Mouse (Mus musculus) lung, adult 2 months (tissue): ENCODE measurements around the gene Dnajb1. TPM values are rescaled to one million over a fixed set of nuclear protein-coding genes. Genes with fewer than 3 reads are reported as not detected.
"Not testable (repeated sequence)": the region's sequence is repeated elsewhere in the genome, so short reads cannot be mapped to it uniquely, and the experiment has no call there.

ENCODE experiments used
- DNase-seq: peaks from one replicate; pipeline ENCODE4 v3.0.0; 2022
- H3K4me1 ChIP-seq: fragments of 200-500 bp; 2 replicates; pipeline ENCODE4 v1.6.1; 2011; ENCODE audit warnings: low read length; ENCODE audit not compliant: control insufficient read depth, insufficient read depth
- H3K4me3 ChIP-seq: fragments of 200-500 bp; replicated peaks from 2 replicates; pipeline ENCODE3; 2011; ENCODE audit warnings: low read depth, mild to moderate bottlenecking, control low read depth, low read length; ENCODE audit errors: extremely low read depth
- CTCF ChIP-seq: fragments of 200-500 bp; IDR thresholded peaks from 2 replicates; pipeline ENCODE4 v1.5.1; 2011; ENCODE audit warnings: mild to moderate bottlenecking, low read length, control low read depth; ENCODE audit not compliant: insufficient read depth
- POLR2A ChIP-seq: fragments of 200-500 bp; IDR thresholded peaks from 2 replicates; pipeline ENCODE4 v1.6.1; 2011; ENCODE audit warnings: low read depth, mild to moderate bottlenecking, control low read depth, low read length, borderline replicate concordance; ENCODE audit errors: extremely low read depth
- WGBS: fragments of 180-500 bp; shearing (Covaris S2); methylation state at CpG from one replicate; pipeline ENCODE4 v1.1.7; 2018; 5-methylcytosine and 5-hydroxymethylcytosine counted together
- polyA plus RNA-seq: library from polyadenylated mRNA; depleted of rRNA; stranded (reverse); fragments of >200 nt; gene quantifications from 2 replicates; pipeline ENCODE4 v1.2.3, GENCODE M21; 2012

The Dnajb1 gene
- polyA plus RNA-seq, 1 experiment, result 23.5 TPM

- Histone ChIP-seq H3K4me1 (peaks cover 5% of the 10 kb centered on the region; the same call in 1 of the 2 replicates), H3K4me3 (no peak overlapping the region)
- WGBS, result 81% methylated on average over 15 of the region's 15 CpGs
- TF ChIP-seq POLR2A, result no peak
- no peak for TF ChIP-seq CTCF
- DNase-seq, result no peak
Observed at GRCm38 (mm10) chr8:83570272-83571000, 37.6 kb upstream of the Dnajb1 start.

DNA sequence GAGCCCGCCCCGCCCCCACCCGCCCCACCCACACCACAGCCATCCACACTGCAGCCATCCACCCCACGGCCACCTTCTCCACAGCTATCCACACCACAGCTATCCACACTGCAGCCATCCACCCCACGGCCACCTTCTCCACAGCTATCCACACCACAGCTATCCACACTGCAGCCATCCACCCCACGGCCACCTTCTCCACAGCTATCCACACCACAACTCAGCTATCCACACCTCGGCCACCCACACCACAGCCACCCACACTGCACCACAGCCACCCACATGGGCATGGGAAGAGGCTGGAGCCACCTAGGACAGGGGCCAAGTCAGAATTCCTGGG is 37.0 kb upstream of the Dnajb1 start:
- H3K4me1 ChIP-seq, DNase-seq, H3K4me3 ChIP-seq: not testable (repeated sequence)
- WGBS, result 91% methylated on average over 7 of the region's 7 CpGs

DNA sequence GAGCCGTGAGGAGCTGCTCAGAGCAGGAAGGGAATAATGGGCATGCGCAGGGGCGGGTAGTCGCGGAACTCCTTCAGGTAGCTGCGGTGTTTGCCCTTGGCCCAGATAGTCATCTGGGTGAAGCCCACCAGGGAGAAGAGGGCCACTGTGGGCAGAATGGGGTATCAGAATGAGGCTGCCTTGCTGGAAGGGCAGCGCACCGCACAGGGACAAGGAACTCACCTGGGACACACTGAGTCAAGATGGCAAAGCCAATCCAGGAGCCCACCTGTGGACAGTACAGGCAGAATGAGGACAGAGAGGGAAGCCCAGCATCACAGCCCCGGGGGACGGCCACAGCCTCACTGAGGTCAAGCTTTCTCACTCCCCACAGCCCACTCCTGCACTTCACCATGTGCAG is 36.2 kb upstream of the Dnajb1 start:
- no peak for DNase-seq
- Histone ChIP-seq H3K4me1 (peaks cover 5% of the 10 kb centered on the region; the same call in 1 of the 2 replicates), H3K4me3 (no peak overlapping the region)
- 92% methylated on average over 10 of the region's 10 CpGs for WGBS
- no peak for TF ChIP-seq POLR2A
- TF ChIP-seq CTCF, result no peak

DNA sequence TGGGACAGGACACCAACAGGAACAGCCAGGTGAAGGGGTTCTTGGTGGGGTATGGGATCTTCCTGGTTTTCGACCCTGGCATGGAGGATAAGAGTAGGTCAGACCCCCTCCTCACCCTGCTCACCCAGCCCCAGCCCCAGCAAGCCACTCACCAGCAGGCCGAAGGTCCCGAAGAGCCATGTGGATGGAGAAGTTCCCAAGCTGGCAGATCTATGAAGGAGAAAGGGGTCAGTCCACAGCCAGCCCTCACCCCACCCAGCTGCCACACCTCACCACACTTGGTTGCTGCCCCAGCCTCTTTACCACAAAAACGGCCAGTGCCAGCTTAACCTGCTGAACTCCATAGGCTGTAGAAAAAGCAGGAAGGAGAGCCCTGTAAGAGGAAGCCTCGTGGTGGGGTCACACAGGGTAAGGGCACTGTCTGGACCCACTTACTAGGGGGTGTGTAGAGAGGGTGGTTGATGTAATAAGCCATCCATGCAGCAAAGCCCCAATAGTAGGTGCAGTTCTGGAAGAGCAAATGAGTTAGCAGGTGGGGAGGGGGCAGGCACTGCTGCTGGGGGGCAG is 35.7 kb upstream of the Dnajb1 start:
- DNase-seq, result no peak
- TF ChIP-seq POLR2A (no peak), CTCF (no peak)
- Histone ChIP-seq H3K4me3 (no peak overlapping the region), H3K4me1 (peaks cover 8% of the 10 kb centered on the region; the same call in 1 of the 2 replicates)
- 76% methylated on average over 5 of the region's 5 CpGs for WGBS

DNA sequence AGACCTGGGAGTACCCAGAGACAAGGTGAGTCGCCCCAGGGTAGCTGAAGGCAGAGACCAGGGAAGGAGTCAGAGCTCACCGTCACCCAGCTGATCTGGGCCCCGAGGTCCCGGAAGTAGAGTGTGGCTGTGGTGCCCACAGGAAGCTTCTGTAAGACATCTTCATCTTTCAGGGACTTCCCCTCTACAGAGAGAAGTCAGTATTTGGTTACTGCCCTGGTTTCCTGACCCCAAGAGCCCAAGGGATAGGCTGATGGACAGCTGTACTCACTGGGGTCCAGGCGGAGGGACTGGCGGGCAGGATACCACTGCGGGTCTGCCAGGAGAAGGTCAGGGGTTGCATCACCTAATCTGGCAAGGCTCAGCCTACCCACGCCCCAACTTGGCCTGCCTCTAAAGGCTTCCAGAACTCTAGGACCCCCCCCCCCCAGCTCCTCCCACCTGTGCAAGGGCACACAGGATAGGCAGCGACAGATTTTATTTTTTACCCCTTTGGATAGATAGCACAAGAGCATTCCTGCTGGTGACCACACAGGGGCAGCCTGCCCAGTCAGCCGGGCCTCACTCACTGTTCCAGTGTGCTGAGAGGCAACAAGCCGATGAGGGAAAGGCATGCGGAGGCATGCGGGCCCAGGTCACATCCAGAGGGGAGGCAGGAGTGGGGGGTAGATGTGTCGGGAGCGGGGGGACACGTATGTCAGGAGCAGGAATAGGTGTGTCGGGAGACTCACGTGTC is 34.7 kb upstream of the Dnajb1 start:
- TF ChIP-seq CTCF (no peak), POLR2A (no peak)
- no peak for DNase-seq
- 68% methylated on average over 18 of the region's 18 CpGs for WGBS
- Histone ChIP-seq H3K4me3 (peak overlapping the region; percentile 13), H3K4me1 (peaks cover 3% of the 10 kb centered on the region; the same call in 1 of the 2 replicates)

DNA sequence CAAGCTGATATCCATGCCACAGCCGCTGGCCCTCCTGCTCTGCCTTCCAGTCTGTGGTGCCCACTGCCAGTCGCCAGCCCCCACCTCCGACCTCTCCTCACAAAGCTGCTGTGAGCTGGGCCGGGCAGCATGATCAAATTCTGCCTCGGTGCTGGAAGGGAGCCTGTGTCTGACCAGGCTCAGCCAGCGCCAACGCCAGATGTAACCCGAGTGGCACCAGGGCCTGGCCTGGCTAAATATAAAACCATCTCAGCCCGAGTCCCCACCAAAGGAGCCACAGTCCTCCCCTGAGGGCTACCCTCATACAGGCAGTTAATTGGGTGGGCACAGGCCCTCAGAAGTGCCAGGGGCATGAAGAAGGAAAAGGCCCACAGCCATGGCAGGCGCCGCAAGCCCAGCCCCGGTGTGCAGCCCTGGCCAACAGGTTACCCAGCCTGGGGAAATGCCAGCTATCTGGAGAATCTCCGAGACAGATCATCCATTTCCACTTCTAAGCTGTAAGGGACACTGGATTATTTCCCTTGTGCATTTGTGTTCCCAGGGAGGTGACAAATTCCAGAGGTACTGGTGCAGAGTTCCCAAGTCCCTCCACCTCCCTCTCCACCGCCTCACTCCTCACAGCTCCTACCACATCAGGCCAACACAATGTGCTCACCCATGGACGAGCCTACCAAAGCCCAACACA is 33.2 kb upstream of the Dnajb1 start:
- WGBS, result 68% methylated on average over 15 of the region's 15 CpGs
- TF ChIP-seq CTCF, result no peak
- TF ChIP-seq POLR2A, result no peak
- no peak overlapping the region for H3K4me3 ChIP-seq
- peaks cover 3% of the 10 kb centered on the region; the same call in 1 of the 2 replicates for H3K4me1 ChIP-seq
- DNase-seq, result no peak

- no peak for TF ChIP-seq POLR2A
- TF ChIP-seq CTCF, result no peak
- H3K4me1 ChIP-seq, result peaks cover 3% of the 10 kb centered on the region; the same call in 1 of the 2 replicates
- no peak for DNase-seq
- WGBS, result 68% methylated on average over 17 of the region's 17 CpGs
- no peak overlapping the region for H3K4me3 ChIP-seq
Observed at GRCm38 (mm10) chr8:83575561-83576515, 32.2 kb upstream of the Dnajb1 start.

- Histone ChIP-seq H3K4me3 (no peak overlapping the region), H3K4me1 (peaks cover 3% of the 10 kb centered on the region; the same call in 1 of the 2 replicates)
- no peak for TF ChIP-seq CTCF
- no peak for TF ChIP-seq POLR2A
- DNase-seq, result no peak
- WGBS, result 53% methylated on average over 3 of the region's 4 CpGs
Observed at GRCm38 (mm10) chr8:83576516-83576895, 31.5 kb upstream of the Dnajb1 start.

DNA sequence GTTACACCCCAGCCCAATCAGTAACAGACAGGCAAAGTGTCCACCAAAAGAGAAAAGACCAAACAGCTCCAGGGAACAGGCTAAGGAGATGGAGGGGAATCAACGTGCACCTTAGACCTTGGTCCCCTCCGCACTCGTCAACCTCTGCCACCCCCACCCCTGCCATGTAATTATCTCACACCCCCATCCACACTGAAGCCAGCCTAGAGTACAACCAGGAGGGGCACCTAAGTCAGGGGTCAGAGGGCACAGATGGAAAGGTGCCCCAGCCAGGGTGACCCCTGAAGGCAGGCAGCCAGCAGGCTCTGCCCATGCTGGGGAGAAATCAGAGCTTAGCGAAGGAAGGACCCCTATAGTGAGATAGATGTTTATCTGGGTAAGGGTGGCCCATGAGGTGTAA is 31.1 kb upstream of the Dnajb1 start:
- Histone ChIP-seq H3K4me1 (peaks cover 3% of the 10 kb centered on the region; the same call in 1 of the 2 replicates), H3K4me3 (no peak overlapping the region)
- DNase-seq, result no peak
- 77% methylated on average over 4 of the region's 4 CpGs for WGBS
- no peak for TF ChIP-seq POLR2A
- TF ChIP-seq CTCF, result no peak
